Mouse (Mus musculus) bone marrow, adult 2 months (tissue): ENCODE results near the gene Me1.

ENCODE experiments used
- CTCF ChIP-seq: fragments of 200-500 bp; IDR thresholded peaks from 2 replicates; pipeline ENCODE4 v1.5.1; 2011; ENCODE audit warnings: low read length, control low read depth; ENCODE audit not compliant: control insufficient read depth, insufficient read depth
- POLR2A ChIP-seq: fragments of 200-500 bp; IDR thresholded peaks from 2 replicates; pipeline ENCODE4 v1.6.1; 2011; ENCODE audit warnings: low read depth, mild to moderate bottlenecking, control low read depth, low read length, borderline replicate concordance; ENCODE audit not compliant: control insufficient read depth

DNA sequence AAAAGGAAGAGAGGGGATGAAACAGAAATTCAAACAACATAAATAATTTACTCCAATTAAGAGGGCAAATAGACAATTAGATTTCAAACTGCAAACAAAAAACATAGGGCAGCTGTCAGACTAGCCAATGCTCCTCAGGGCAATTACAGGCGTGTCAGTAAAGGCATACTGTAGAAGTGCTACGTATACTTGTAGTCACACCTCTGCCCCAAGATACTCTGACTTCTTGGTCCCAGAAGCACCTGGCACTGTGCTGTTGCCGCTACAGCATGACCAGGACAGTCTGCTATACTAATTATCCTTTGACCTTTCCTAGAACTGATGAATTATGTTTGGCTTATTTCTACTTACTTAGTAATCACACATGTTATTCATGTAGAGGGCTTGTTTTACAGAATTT is 44.5 kb downstream of the Me1 start:
- no peak for TF ChIP-seq CTCF
- no peak for TF ChIP-seq POLR2A
